Mouse (Mus musculus) v-Abl transformed pro-B cells (cell line): ENCODE measurements around the gene Pla2g2f.

Source experiments
- in situ Hi-C, 2 experiments: fragments of 400-800 bp; cut with MboI; formaldehyde crosslinking; loops; one replicate each; pipeline ENCODE4 v1.15.1; 2025; ENCODE audit not compliant: unreplicated experiment in 2 of 2

Gene Pla2g2f

GRCm38 (mm10) chr4:138723493-138724281, 33.7 kb downstream of the Pla2g2f start:
- in situ Hi-C loops, result no loop called here

- in situ Hi-C loops, result no loop called here
These were observed 38.2 kb downstream of the Pla2g2f start for GRCm38 (mm10) chr4:138719264-138719596.

DNA sequence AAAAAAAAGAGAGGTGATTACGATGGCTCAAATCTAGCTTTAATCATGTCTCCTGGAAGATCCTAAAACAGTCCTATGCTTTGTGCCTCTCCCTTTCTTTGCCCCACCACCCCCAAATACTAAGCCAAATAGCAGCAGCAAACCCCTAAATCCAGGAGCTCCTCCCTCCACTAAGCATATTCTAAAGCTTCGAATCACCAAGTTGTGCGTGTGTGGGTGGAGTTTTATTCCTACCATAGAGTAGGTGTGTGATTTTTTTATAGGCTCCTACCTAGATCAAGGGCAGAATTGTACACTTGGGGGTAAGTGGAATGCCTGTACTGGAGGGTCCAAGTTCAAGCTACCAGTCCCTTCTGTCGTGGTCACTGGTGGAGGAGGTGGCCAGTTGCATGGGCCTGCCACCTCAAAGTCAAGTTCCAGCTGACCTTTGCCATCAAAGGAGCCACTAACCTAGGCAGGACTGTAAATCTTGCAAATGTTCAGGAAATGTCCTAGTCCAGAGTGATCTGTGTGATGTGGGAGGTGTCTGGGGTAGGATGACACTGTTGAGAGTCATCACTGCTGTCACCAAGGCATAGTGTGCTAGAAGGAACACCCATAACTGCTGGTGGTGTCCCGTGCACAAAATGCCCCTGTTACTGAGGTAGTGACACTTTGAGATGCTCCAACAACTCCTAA, 38.7 kb downstream of the Pla2g2f start:
- in situ Hi-C loops, result no loop called here

DNA sequence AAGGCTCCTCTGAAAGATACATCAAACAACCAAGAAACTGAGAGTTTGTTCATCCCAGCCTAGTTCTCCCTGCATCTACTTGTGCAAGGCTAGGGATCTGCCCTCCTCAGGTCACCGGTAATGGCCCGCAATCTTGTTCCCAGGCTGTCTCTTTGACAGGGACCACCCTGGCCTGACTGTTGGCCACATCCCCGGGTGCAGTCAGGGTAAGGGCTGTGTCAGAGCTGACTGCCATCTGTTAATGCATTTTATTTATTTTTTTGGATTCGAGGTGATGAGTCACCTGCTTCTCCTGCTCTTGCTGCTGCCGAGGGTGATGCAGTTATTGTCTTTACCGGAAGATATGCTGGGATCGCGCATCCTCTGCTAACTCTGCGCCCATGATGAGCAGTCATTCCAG, 40.7 kb downstream of the Pla2g2f start:
- in situ Hi-C loops, result no loop called here

GRCm38 (mm10) chr4:138714186-138714585, 43.2 kb downstream of the Pla2g2f start:
- in situ Hi-C loops, result no loop called here

DNA sequence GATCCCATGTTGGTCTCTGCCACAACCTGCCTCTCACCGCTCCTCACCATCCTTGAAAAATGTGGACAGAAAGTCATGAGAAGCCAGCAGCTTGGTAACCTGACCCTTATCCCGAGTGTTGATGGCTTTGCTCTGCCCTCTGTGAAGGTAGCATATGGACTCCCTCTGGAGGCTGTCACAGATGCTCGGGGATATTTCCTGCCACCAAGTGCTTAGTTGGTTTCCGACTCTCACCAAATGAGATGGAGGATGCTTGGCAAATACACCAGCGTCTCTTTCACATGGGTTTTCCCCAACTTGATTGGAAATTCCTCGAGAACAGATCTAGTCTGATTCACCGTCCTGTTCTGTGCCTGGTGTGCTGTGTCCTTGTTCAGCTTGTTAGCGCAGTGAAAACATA, 44.8 kb downstream of the Pla2g2f start:
- in situ Hi-C loops, result no loop called here

DNA sequence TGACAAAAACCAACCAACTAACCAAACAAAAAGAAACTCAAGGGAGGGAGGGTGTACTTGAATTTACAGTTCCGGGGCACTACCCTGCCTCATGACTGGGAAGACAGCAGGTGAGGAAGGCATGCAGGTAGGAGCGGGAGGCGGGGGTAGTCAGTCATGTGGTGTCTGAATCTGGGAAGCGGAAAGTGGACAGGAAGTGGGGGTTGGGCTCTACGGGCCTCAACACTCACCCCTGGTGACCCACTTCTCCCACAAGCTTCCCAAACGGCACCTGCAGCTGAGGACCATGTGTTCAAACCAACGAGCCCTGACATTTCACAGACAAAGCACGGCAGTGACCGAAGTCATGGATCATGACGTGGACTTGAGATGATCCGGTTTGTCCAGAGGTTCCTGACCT, 45.3 kb downstream of the Pla2g2f start:
- in situ Hi-C loops, result no loop called here

- in situ Hi-C loops, result no loop called here
These were observed 46.2 kb downstream of the Pla2g2f start for GRCm38 (mm10) chr4:138711051-138711820.

GRCm38 (mm10) chr4:138710633-138711032, 46.8 kb downstream of the Pla2g2f start:
- in situ Hi-C loops, result no loop called here

DNA sequence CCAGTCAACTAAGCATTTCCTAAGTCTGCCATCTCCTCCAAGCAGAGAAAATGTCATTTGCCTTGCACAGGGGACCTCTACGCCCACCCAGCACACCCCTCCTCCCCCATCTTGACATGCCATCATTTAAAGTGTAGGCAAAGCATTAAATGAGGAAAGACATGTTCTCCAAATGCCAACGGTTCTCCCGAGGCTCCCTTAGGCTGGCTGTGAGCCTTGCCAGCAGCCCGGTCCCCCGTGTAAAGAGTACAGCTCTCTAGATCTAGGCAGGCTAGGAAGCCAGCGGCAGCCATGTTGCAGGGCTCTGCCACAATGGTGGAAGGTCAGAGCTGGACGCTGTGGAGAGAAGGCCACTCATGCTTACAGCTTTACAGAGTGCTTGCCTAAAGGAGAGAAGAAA, 47.5 kb downstream of the Pla2g2f start:
- in situ Hi-C loops, result loop anchor here in 1 of 2 experiments (5.0 to 10.0 kb wide), 3 partner anchors 145 to 263 kb away; no protein-coding TSS in a partner anchor

DNA sequence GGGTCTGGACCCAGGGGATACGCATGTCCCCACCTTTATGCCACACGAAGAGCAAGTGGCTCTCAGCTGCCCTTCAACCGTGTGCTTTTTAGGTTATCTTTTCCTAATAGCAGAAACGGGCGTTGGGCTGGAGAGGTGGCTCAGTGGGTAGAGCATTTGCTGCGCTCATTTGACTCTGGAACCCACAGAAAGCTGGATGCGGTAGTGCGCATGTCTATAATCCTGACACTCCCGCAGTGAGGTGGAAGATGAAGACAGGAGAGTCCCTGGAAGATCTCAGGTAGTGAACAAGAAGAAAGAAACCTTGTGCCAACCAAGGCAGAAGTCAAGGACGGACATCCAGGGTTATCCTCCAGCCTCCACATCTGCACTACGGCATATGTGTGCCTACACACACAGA, 48.2 kb downstream of the Pla2g2f start:
- in situ Hi-C loops, result loop anchor here in 1 of 2 experiments (5.0 to 10.0 kb wide), 3 partner anchors 144 to 262 kb away; no protein-coding TSS in a partner anchor

DNA sequence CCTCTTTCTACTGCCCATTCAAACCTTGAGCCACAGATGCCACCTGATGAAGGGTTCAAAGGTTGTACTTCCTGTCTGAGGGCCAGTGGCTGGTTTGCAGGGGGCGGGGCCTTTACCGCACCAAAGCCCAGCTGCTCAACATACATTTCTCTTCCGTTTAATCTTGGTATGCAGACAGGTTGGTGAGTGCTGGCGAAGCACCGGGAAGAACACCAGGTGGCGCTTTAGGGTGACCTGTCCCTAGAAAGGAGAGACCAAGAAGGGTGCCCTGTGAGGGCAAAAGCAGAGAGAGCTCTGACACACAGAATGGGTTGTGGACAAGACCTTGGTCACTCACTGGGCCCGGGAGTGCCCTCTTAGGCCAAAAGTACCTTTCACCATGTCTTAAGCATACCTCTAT, 48.8 kb downstream of the Pla2g2f start:
- in situ Hi-C loops, result loop anchor here in 1 of 2 experiments (5.0 to 10.0 kb wide), 3 partner anchors 144 to 261 kb away; no protein-coding TSS in a partner anchor

GRCm38 (mm10) chr4:138706620-138707019, 50.8 kb downstream of the Pla2g2f start:
- in situ Hi-C loops, result loop anchor here in 1 of 2 experiments (5.0 to 10.0 kb wide), 3 partner anchors 142 to 259 kb away; no protein-coding TSS in a partner anchor

GRCm38 (mm10) chr4:138704169-138704568, 53.3 kb downstream of the Pla2g2f start:
- in situ Hi-C loops, result loop anchor here (5.0 to 10.0 kb wide), 3 partner anchors 139 to 257 kb away; no protein-coding TSS in a partner anchor

- in situ Hi-C loops, result loop anchor here (5.0 to 10.0 kb wide), 3 partner anchors 139 to 256 kb away; no protein-coding TSS in a partner anchor
These were observed 53.8 kb downstream of the Pla2g2f start for GRCm38 (mm10) chr4:138703591-138703990.

GRCm38 (mm10) chr4:138702528-138702927, 54.9 kb downstream of the Pla2g2f start:
- in situ Hi-C loops, result loop anchor here (5.0 to 10.0 kb wide), 3 partner anchors 138 to 255 kb away; no protein-coding TSS in a partner anchor

DNA sequence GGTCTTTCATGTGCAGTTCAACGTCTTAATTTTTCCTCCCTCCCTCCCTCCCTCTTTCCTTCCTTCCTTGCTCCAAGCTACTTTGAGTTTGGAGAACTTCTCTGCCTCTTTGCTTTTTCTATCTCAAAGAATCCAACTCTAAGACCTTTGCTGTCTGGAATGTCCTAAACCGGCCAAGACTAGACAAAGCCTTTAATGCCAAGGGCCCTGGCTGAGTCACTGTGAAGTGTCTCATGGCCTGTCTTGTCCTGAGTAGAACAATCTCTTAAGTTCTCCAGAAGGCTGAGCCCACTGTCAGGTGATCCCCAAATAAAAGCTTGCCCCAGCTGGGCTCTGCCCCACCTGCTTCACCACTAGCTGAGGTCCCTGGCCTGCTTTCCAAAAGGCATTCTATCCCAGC, 55.4 kb downstream of the Pla2g2f start:
- in situ Hi-C loops, result loop anchor here (5.0 to 10.0 kb wide), 3 partner anchors 137 to 255 kb away; no protein-coding TSS in a partner anchor

- in situ Hi-C loops, result loop anchor here (5.0 to 10.0 kb wide), 3 partner anchors 136 to 254 kb away; no protein-coding TSS in a partner anchor
These were observed 56.3 kb downstream of the Pla2g2f start for GRCm38 (mm10) chr4:138701111-138701510.
